Mouse (Mus musculus): Measurements from ENCODE around the gene Mef2c.

Gene Mef2c

DNA sequence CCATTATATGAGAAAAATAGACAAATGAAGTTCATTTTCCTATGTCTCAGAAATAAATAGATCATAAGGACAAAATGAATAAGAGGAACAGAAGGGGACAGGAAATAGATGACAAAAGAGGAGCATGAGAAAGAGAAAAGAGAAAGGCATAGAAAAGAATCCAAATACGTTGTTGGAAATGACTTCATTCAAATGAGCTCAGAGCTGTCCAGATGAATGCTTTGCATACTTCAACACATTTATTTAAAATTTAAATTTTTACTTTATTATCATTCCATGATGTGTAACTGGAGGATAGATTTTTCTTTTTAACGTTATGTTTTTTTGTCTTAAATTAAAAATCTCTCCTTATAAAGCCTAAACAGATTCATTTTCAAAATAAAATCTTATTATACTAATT is 203.8 kb downstream of the Mef2c start:
- DNase-seq (ENCODE audit: low read depth, low spot score): no peak

DNA sequence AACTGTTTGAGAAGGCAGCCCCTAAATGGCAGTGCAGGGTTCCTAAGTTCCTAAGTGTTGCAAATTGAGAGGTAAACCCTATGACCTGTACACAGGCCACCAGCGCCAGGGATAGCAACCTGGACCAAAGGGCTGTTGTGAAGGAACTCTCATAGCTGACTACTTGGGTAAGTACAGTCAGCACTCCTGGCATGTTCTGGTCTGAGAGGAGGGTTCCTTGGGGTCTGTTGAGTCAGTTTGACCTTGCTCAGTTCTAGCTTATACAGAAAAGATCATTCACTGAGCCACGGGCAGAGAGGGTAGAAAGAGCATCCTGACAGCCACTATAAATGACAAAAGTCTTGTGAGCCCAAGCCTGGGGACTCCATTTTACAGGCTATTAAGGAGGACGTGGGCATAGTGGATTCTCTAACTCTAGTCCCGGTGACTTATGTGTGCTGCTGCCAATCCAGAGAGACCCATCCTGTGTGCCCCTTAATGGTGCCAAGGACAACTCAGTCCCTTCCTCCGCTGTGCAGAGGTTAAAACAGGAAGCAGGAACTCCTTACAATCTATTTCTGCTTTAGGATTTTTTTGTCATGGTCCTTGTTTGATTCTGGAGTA is 209.0 kb downstream of the Mef2c start:
- DNase-seq (ENCODE audit: low read depth, low spot score): no peak

DNA sequence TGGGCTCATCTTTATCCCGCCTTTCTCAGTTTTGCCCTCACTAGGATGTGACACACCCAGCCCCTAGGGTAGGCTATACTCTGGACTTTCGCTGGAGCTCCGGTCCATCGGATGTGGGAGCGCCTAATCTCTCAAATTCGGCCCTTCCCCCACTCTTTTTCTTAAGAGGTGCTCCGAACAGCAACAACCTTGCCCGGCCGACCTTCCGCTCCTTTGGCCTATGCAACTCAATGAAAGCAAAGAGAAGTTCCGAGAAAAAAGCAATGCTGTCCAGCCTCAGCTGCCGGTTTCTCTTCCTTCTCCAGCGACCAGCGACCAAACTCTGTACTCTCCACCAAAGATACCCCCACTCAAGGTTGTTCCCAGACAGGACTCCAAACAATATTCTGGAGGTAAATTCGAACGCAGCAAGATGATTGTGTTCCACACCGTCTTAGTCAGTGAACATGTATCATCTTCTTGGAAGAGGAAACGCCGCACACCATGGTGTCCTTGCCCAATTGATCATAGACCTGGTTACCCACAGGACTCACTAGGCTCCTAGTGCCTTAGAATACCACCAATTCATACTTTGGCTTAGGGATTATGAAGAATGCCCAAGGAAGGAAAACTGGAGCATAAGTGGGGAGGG is 209.9 kb downstream of the Mef2c start:
- no peak for DNase-seq (ENCODE audit: low read depth, low spot score)

DNA sequence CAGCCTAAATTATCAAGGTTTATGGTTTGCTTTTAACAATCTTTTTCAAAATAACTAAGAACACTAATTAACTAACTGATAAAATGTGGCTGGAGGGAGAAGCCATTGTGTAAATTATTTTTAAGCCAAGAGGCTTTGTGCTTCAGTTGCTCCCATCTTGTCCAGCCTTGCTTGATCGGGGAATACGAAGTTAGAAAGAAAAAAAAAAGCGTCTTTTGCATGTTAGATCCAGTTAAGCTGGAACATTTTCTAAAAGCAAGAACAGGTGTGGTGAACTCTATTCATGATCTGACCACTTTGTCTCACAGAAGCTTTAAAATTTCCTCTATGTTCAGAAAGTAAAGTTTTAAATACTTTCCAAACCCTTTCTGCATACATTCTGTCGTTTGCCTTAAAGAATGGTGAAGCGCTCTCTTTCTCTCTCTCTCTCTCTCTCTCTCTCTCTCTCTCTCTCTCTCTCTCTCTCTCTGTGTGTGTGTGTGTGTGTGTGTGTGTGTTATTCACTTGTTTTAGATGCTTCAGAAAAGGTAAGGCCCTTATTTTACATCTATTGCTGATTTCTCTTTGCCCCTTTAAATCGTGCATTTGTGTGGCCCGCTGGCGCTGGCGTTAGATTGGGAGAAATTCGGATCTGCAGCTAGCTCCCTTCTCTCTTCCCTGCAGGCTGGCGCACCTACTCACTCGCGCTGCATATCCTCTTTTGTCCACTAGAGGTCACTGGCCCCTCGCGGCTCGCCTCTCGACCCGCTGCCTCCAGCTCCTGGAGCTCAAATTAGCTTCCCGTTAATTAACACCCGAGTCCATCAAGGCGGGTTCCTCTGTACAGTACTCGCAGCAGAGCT is 210.9 kb downstream of the Mef2c start:
- peak; percentile 75 for DNase-seq (ENCODE audit: low read depth, low spot score)

DNA sequence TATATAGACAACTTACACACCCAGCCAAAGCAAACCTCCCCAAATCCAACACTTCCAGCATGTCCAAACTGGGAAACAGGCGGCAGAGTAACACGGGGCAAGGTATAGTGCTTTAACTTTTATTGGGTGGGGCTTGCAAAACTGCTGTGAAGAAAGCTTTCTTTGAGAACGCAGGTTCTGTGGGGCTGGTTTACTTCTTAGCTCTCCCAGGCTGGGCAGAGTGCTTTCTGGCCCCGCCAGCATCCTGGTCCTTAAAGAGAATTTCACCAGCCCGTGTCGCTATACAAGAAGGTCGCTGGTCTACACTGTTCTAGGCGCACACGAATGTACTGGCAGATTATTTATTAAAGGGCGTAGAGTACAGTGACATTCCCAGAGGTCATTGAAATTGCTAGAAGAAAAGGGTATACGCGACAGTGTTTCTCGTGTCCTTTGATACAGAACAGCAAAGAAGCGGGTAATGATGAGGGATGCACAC is 211.5 kb downstream of the Mef2c start:
- DNase-seq (ENCODE audit: low read depth, low spot score): no peak

DNA sequence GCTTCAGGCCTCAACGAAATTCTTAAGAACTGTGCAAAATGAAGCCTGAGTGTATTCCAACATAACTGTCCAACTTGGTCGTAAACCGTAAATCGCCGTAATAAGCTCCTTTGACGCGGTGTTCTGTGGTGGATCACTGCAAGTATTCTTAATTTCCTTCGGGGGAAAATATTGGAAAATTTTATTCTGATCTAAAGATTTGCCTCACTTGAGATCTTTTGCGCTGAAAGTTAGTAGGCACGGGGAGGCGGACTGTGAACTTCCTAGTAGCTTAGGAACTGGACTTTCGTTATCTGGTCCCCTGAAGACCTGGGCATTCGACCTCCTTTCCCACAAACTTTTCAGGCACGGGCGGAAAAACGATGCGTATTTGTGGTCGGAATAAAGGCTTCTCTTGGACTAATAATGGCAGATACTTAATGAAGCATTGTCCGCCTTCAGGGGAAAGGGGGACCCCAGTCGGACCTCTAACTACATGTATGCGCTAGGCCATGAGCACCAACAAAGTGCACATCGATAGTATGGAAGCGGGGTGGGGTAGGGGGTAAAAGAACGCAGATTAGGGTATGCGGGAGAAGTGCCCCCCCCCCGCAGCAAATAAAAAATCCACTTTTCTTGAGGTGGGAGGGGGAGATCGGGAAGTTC is 212.3 kb downstream of the Mef2c start:
- no peak for DNase-seq (ENCODE audit: low read depth, low spot score)
